Mouse (Mus musculus) liver, adult 2 months (tissue): ENCODE results near the gene Zfp273. TPM values are rescaled to one million over a fixed set of nuclear protein-coding genes. Genes with fewer than 3 reads are reported as not detected.
A peak's percentile ranks its signal among the peaks of the same experiment; 100 is the strongest.

Source experiments
- DNase-seq: peaks from one replicate; pipeline ENCODE4 v3.0.0-alpha.2; 2011; ENCODE audit warnings: low read depth, low spot score; ENCODE audit errors: extremely low read depth
- H3K27ac ChIP-seq: fragments of 200-500 bp; replicated peaks from 2 replicates; pipeline ENCODE4 v1.5.1; 2012; ENCODE audit warnings: low read depth, mild to moderate bottlenecking, control low read depth, inconsistent platforms, low read length; ENCODE audit not compliant: insufficient read depth
- H3K27me3 ChIP-seq: fragments of 200-500 bp; 2 replicates; pipeline ENCODE4 v1.6.1; 2012; ENCODE audit warnings: mild to moderate bottlenecking, moderate library complexity, low read length, inconsistent platforms; ENCODE audit not compliant: control insufficient read depth, insufficient read depth
- H3K36me3 ChIP-seq: fragments of 200-500 bp; 2 replicates; pipeline ENCODE4 v1.6.1; 2012; ENCODE audit warnings: low read length, inconsistent platforms; ENCODE audit not compliant: control insufficient read depth, insufficient read depth
- H3K4me1 ChIP-seq: fragments of 200-500 bp; 2 replicates; pipeline ENCODE4 v1.6.1; 2011; ENCODE audit warnings: low read length; ENCODE audit not compliant: control insufficient read depth, insufficient read depth
- H3K4me3 ChIP-seq: fragments of 200-500 bp; 2 replicates; pipeline ENCODE4 v1.5.1; 2011; ENCODE audit warnings: low read depth, mild to moderate bottlenecking, control low read depth, low read length, moderate library complexity; ENCODE audit not compliant: insufficient read depth
- H3K79me2 ChIP-seq: fragments of 200-500 bp; 2 replicates; pipeline ENCODE4 v1.6.1; 2012; ENCODE audit warnings: inconsistent platforms, mild to moderate bottlenecking, low read length, moderate library complexity; ENCODE audit not compliant: control insufficient read depth, insufficient read depth
- H3K9ac ChIP-seq: fragments of 200-500 bp; 2 replicates; pipeline ENCODE4 v1.6.1; 2012; ENCODE audit warnings: low read depth, mild to moderate bottlenecking, control low read depth, inconsistent platforms, low read length
- CTCF ChIP-seq: fragments of 200-500 bp; IDR thresholded peaks from 2 replicates; pipeline ENCODE4 v1.5.1; 2011; ENCODE audit warnings: low read depth, low read length, control low read depth
- POLR2A ChIP-seq: fragments of 200-500 bp; IDR thresholded peaks from 2 replicates; pipeline ENCODE4 v1.6.1; 2011; ENCODE audit warnings: low read length, control low read depth; ENCODE audit not compliant: insufficient read depth; ENCODE audit errors: extremely low read depth
- WGBS: fragments of 180-500 bp; shearing (Covaris S2); methylation state at CpG from one replicate; pipeline ENCODE4 v1.1.7; 2018; 5-methylcytosine and 5-hydroxymethylcytosine counted together
- polyA plus RNA-seq: library from polyadenylated mRNA; depleted of rRNA; stranded (reverse); fragments of >200 nt; gene quantifications from 2 replicates; pipeline ENCODE4 v1.2.3, GENCODE M21; 2012
- total RNA-seq: library from RNA; depleted of rRNA; stranded (reverse); fragments of >200 nt; gene quantifications from 2 replicates; pipeline ENCODE4 v1.2.3, GENCODE M21; 2014

Gene Zfp273
- total and polyA plus RNA-seq, 2 experiments, result 0.26 to 3.4 TPM

DNA sequence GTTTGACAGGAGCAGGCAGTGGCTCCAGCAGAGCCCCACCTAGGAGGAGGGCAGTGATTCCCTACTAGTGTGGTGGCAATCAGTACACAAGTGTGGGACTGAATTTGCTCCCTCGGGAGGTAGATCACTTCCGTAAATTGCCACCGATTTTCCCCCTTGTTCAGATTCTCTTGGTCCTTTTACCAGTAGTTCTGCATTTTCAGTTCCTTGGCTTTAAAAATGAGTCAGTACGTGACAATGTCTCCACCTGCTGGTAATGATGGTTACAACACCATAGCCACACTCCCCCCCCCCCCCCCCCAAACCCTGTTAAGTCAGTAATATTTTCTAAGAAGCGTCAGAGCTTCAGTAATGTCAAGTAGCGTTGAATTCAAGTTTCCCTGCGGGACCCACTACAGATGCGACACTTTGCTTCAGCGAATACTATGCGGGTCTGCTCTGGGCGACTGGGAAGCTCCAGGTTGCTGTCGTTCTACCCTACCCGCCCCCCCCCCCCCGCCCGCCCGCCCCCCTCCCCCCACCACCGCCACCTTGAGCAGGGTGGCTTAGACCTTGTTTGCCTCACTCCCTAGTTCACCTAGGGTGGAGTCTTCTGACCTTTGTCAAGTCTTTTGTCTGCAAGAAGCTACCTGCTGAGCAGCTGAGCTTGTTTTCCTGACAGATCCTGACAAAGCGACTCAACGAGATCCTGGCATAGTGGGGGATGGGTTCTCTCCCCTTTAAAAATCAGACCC, 30.7 kb downstream of the Zfp273 start:
- H3K79me2 ChIP-seq, result no peaks in the 10 kb centered on the region
- peak overlapping the region; percentile 54 for H3K4me3 ChIP-seq
- 1% methylated on average over 17 of the region's 19 CpGs for WGBS
- peaks cover 2% of the 10 kb centered on the region; the same call in 1 of the 2 replicates for H3K4me1 ChIP-seq
- DNase-seq, result peak; percentile 50
- no peaks in the 10 kb centered on the region for H3K36me3 ChIP-seq
- TF ChIP-seq POLR2A (no peak), CTCF (peak; percentile 35)
- peak overlapping the region; percentile 71 for H3K9ac ChIP-seq
- H3K27me3 ChIP-seq, result no peaks in the 10 kb centered on the region
- no peak overlapping the region for H3K27ac ChIP-seq

DNA sequence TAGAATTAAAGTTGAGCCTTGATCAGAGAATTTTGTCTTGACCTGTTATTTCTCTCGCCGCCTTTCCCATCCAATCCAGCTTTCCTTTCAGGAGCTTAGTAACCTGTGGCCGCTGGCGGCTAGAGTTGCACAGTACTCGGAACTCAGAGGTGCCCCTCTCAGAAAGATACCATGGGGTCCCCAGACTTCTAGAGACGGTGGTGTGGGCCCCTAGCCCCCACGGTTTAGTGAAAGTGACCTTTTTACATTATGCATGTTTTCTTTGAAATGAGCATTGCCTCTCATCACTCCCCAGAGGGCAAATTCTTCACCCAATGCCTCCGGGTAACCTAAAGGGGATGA, 31.3 kb downstream of the Zfp273 start:
- no peak for DNase-seq
- no peaks in the 10 kb centered on the region for H3K36me3 ChIP-seq
- H3K9ac ChIP-seq, result peak overlapping the region; percentile 24; the same call in 1 of the 2 replicates
- WGBS, result 24% methylated on average over 8 of the region's 8 CpGs
- no peaks in the 10 kb centered on the region for H3K27me3 ChIP-seq
- TF ChIP-seq CTCF (no peak), POLR2A (no peak)
- H3K27ac ChIP-seq, result no peak overlapping the region
- H3K79me2 ChIP-seq, result no peaks in the 10 kb centered on the region
- H3K4me3 ChIP-seq, result peak overlapping the region; percentile 54
- H3K4me1 ChIP-seq, result peaks cover 2% of the 10 kb centered on the region; the same call in 1 of the 2 replicates

DNA sequence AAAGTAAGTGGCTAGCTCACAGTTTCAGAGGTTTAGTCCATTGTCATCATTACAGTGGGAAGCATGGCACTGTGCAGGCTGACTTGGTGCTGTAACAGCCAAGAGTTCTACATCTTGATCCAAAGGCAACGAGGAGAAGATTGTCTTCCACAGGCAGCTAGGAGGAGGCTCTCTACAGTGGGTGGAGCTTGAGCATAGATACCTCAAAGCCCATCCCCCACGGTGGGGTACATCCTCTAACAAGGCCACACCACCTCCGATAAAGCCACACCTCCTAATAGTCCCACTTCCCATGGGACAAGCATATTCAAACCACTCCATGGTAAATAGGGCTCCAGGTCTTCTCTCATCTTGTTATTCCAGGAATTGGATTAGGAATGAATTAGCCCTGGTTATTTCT, 36.8 kb downstream of the Zfp273 start:
- Histone ChIP-seq H3K27me3 (no peaks in the 10 kb centered on the region), H3K36me3 (no peaks in the 10 kb centered on the region), H3K27ac (no peak overlapping the region), H3K9ac (no peak overlapping the region), H3K4me3 (no peak overlapping the region), H3K4me1 (no peaks in the 10 kb centered on the region), H3K79me2 (no peaks in the 10 kb centered on the region)
- DNase-seq, result no peak
- TF ChIP-seq CTCF, result no peak
- WGBS, result 73% methylated on average over 3 of the region's 3 CpGs

DNA sequence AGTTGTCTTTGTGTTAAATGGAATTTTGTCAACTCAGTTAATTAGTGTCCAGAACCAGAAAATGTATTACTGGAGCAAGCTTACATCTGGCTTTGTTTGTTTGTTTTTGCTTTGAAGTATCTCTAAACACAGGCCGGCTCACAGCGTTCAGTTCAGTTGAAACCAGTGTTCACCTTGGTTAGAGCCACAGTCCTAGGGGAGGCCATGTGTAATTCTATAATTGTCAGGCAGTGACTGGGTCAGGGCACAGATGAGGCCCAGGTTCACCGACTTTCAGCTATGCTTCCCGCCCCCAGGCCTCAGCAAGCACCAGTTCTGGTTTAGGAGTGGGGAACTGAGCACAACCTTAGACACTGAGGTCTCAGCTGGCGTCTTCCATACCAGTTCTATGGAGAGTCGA, 39.6 kb downstream of the Zfp273 start:
- 82% methylated on average over 6 of the region's 6 CpGs for WGBS
- no peak overlapping the region for H3K4me3 ChIP-seq
- no peaks in the 10 kb centered on the region for H3K79me2 ChIP-seq
- no peaks in the 10 kb centered on the region for H3K4me1 ChIP-seq
- no peaks in the 10 kb centered on the region for H3K27me3 ChIP-seq
- TF ChIP-seq CTCF (no peak), POLR2A (no peak)
- DNase-seq, result no peak
- H3K27ac ChIP-seq, result no peak overlapping the region
- H3K9ac ChIP-seq, result no peak overlapping the region
- no peaks in the 10 kb centered on the region for H3K36me3 ChIP-seq

DNA sequence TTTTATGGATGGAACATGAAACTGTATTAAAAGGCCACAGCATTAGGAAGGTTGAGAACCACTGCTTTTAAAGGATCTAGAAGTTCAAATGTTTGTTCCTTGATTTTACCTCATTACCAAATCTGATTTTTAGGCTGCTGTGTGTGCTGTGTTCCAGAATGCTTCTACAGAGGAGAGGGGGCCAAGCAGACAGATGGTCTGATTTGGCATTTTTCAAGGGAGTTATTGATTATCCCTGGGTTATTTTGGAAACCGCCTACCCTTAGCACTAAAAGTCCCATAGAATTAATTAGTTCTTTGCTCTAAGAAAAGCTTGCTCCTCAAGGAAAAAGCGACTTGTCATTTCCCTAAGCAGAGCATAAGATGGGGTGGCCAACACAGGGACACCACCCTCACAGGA, 40.4 kb downstream of the Zfp273 start:
- no peaks in the 10 kb centered on the region for H3K27me3 ChIP-seq
- no peak overlapping the region for H3K9ac ChIP-seq
- WGBS, result 83% methylated on average over 2 of the region's 2 CpGs
- no peak overlapping the region for H3K4me3 ChIP-seq
- H3K27ac ChIP-seq, result no peak overlapping the region
- TF ChIP-seq CTCF (no peak), POLR2A (no peak)
- DNase-seq, result no peak
- no peaks in the 10 kb centered on the region for H3K36me3 ChIP-seq
- no peaks in the 10 kb centered on the region for H3K79me2 ChIP-seq
- H3K4me1 ChIP-seq, result no peaks in the 10 kb centered on the region

DNA sequence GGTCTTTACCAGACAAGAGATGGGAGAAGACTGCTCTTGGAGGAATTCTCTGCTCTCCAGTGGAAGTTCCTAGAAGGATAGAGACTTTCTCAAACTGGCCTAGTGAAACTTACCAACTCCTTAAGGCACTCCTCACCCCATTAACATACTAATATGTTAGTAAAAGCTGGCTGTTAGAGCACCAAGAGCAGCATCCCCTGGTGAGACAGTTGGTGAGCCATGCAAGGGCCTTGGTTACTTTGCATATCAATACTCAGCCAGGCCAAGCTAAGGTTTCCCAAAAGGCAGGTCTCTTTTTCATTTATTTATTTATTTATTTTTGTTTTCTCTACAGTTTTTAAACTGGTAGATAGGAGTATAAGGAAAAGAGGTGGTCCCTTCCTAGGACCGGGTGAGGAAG, 43.8 kb downstream of the Zfp273 start:
- 32% methylated on average over 1 of the region's 1 CpGs for WGBS
- H3K4me3 ChIP-seq, result no peak overlapping the region

More for the DNA sequence above, 43.8 kb downstream of the Zfp273 start:
- H3K27ac ChIP-seq, result no peak overlapping the region
- H3K27me3 ChIP-seq, result no peaks in the 10 kb centered on the region
- no peak for DNase-seq
- no peaks in the 10 kb centered on the region for H3K36me3 ChIP-seq
- H3K9ac ChIP-seq, result no peak overlapping the region
- H3K4me1 ChIP-seq, result no peaks in the 10 kb centered on the region
- no peaks in the 10 kb centered on the region for H3K79me2 ChIP-seq
- TF ChIP-seq POLR2A (no peak), CTCF (no peak)
